ENCODE assay signal across 9 mouse cellular contexts in genomic region chr5:8356885-8357651, GRCm38 (mm10). TPM values are rescaled to one million over a fixed set of nuclear protein-coding genes. Genes with fewer than 3 reads are reported as not detected.
A peak's percentile ranks its signal among the peaks of the same experiment; 100 is the strongest.
DNase-seq lines count a peak whose midpoint lies in the region; ATAC-seq and TF ChIP-seq lines count a peak whose summit lies in the region.
"Had no signal": no experiment of that assay in that cellular context is flagged by ENCODE, and none has a peak within 500 bp of the region (broad histone marks: within the 10 kb centered on the region; RNA-seq: fewer than 3 reads in every experiment).

No protein-coding gene starts in this region.

- no peak for TF ChIP-seq CTCF in kidney, postnatal 0 days (IDR thresholded peaks at IDR 0.05; ENCODE audit: low read depth)
- no peak for TF ChIP-seq CTCF in stomach, postnatal 0 days (IDR thresholded peaks at IDR 0.05; ENCODE audit: low read depth)

- no peak for DNase-seq in hindbrain, embryonic 14.5 days (ENCODE audit: low spot score)
- no peak for DNase-seq in hindbrain, embryonic 10.5 days (ENCODE audit: low spot score)
- DNase-seq in heart, adult 18-20 months, result peak; percentile 37 to 63
- peak; percentile 31 for DNase-seq in kidney, postnatal 0 days (ENCODE audit: low spot score)
- peak; percentile 9 for DNase-seq in mesoderm, embryonic 11.5 days (ENCODE audit: low read depth, low spot score)
- DNase-seq in layer of hippocampus, adult 18-20 months (ENCODE audit: low spot score in 2 of 2), result no peak
- DNase-seq in spleen, postnatal 4 days (ENCODE audit: low spot score in 2 of 2), result no peak
- no peak for DNase-seq in stomach, postnatal 0 days (ENCODE audit: low spot score)

- no peak; the same call in 1 of the 2 replicates for ATAC-seq in hindbrain, embryonic 14.5 days (ENCODE audit: low FRiP score)
- ATAC-seq in kidney, postnatal 0 days (replicated peaks; ENCODE audit: low FRiP score, low read depth), result 0 out of 2 replicates have a peak, but pooled peaks have one; percentile 61
- no peak for ATAC-seq in stomach, postnatal 0 days (ENCODE audit: low FRiP score, low TSS enrichment)

- no peak for TF ChIP-seq EP300 in stomach, postnatal 0 days (optimal IDR thresholded peaks at IDR 0.05)

- 0 out of 2 replicates have a peak, but pooled peaks cover 3% of the 10 kb centered on the region for H3K9me3 ChIP-seq in hindbrain, embryonic 14.5 days (ENCODE audit: control insufficient read depth, low read length)
- H3K9me3 ChIP-seq in hindbrain, embryonic 10.5 days, result no peaks in the 10 kb centered on the region
- H3K9me3 ChIP-seq in kidney, postnatal 0 days (replicated peaks; ENCODE audit: low read length), result no peaks in the 10 kb centered on the region
- no peaks in the 10 kb centered on the region for H3K9me3 ChIP-seq in stomach, postnatal 0 days (ENCODE audit: control insufficient read depth, low read length)
- H3K9me3 ChIP-seq: embryonic facial prominence, embryonic 15.5 days had no signal

- no peaks in the 10 kb centered on the region for H3K27me3 ChIP-seq in hindbrain, embryonic 14.5 days (ENCODE audit: control insufficient read depth, insufficient read depth, low read length)
- H3K27me3 ChIP-seq in hindbrain, embryonic 10.5 days (ENCODE audit: insufficient read depth, poor library complexity, severe bottlenecking), result no peaks in the 10 kb centered on the region
- H3K27me3 ChIP-seq in kidney, postnatal 0 days (ENCODE audit: insufficient read depth, low read length), result no peaks in the 10 kb centered on the region
- H3K27me3 ChIP-seq in stomach, postnatal 0 days (ENCODE audit: control insufficient read depth, insufficient read depth, low read length), result no peaks in the 10 kb centered on the region
- H3K27me3 ChIP-seq: embryonic facial prominence, embryonic 15.5 days had no signal

- no peak overlapping the region for H3K9ac ChIP-seq in hindbrain, embryonic 14.5 days
- H3K9ac ChIP-seq in kidney, postnatal 0 days (ENCODE audit: low read depth, low read length), result no peak overlapping the region
- no peak overlapping the region for H3K9ac ChIP-seq in stomach, postnatal 0 days (ENCODE audit: low read length)
- H3K9ac ChIP-seq: embryonic facial prominence, embryonic 15.5 days had no signal

- 0 out of 2 replicates have a peak overlapping the region, but pooled peaks have one; percentile 5 for H3K27ac ChIP-seq in hindbrain, embryonic 14.5 days
- no peak overlapping the region for H3K27ac ChIP-seq in hindbrain, embryonic 10.5 days
- no peak overlapping the region for H3K27ac ChIP-seq in kidney, postnatal 0 days
- no peak overlapping the region for H3K27ac ChIP-seq in stomach, postnatal 0 days (replicated peaks)
- H3K27ac ChIP-seq: embryonic facial prominence, embryonic 15.5 days had no signal

- H3K4me3 ChIP-seq in hindbrain, embryonic 14.5 days (replicated peaks; ENCODE audit: low read length), result no peak overlapping the region
- H3K4me3 ChIP-seq in hindbrain, embryonic 10.5 days, result no peak overlapping the region
- no peak overlapping the region for H3K4me3 ChIP-seq in kidney, postnatal 0 days (replicated peaks; ENCODE audit: low read depth, low read length)
- no peak overlapping the region for H3K4me3 ChIP-seq in stomach, postnatal 0 days (ENCODE audit: low read depth, low read length)
- H3K4me3 ChIP-seq: embryonic facial prominence, embryonic 15.5 days had no signal

- H3K4me1 ChIP-seq in hindbrain, embryonic 14.5 days (replicated peaks; ENCODE audit: control insufficient read depth, insufficient read depth, low read length), result peaks cover 12% of the 10 kb centered on the region
- H3K4me1 ChIP-seq in hindbrain, embryonic 10.5 days (replicated peaks), result peaks cover 6% of the 10 kb centered on the region; the same call in 1 of the 2 replicates
- 0 out of 2 replicates have a peak, but pooled peaks cover 4% of the 10 kb centered on the region for H3K4me1 ChIP-seq in kidney, postnatal 0 days (replicated peaks; ENCODE audit: insufficient read depth, low read length)
- H3K4me1 ChIP-seq in stomach, postnatal 0 days (replicated peaks; ENCODE audit: control insufficient read depth, insufficient read depth), result no peaks in the 10 kb centered on the region

- H3K4me2 ChIP-seq in hindbrain, embryonic 14.5 days (replicated peaks), result no peak overlapping the region
- H3K4me2 ChIP-seq in kidney, postnatal 0 days (ENCODE audit: low read length), result peak overlapping the region; percentile 9; the same call in 1 of the 2 replicates
- no peak overlapping the region for H3K4me2 ChIP-seq in stomach, postnatal 0 days (replicated peaks; ENCODE audit: low read depth)
- H3K4me2 ChIP-seq: embryonic facial prominence, embryonic 15.5 days had no signal

- H3K36me3 ChIP-seq in hindbrain, embryonic 14.5 days (replicated peaks; ENCODE audit: control insufficient read depth, insufficient read depth), result peaks cover 12% of the 10 kb centered on the region; the same call in 1 of the 2 replicates
- no peaks in the 10 kb centered on the region for H3K36me3 ChIP-seq in hindbrain, embryonic 10.5 days
- H3K36me3 ChIP-seq in kidney, postnatal 0 days (ENCODE audit: insufficient read depth, low read length), result no peaks in the 10 kb centered on the region
- no peaks in the 10 kb centered on the region for H3K36me3 ChIP-seq in stomach, postnatal 0 days (ENCODE audit: control insufficient read depth, insufficient read depth, low read length)
- H3K36me3 ChIP-seq: embryonic facial prominence, embryonic 15.5 days had no signal

- 56% methylated on average over 13 of the region's 13 CpGs for WGBS in hindbrain, embryonic 14.5 days
- WGBS in hindbrain, embryonic 10.5 days, result 64% methylated on average over 13 of the region's 13 CpGs
- 13% methylated on average over 13 of the region's 13 CpGs for WGBS in kidney, postnatal 0 days
- 31% methylated on average over 13 of the region's 13 CpGs for WGBS in stomach, postnatal 0 days

RNA-seq across cellular contexts. Expression of gene Adam22, which starts 10.9 kb away (rescaled TPM):
- polyA plus RNA-seq in hindbrain, embryonic 14.5 days (2014; fragmentation: Nextera tagmentation; extraction: Ambion mirVana), result 55.6 and 56.0 TPM in 2 replicates
- 6.9 and 10.6 TPM in 2 replicates for polyA plus RNA-seq in hindbrain, embryonic 10.5 days (2016; fragmentation: Nextera tagmentation; extraction: Ambion mirVana)
- 1 to 10 TPM; 5.1 to 5.7 TPM for total RNA-seq in heart, adult 18-20 months (2021)
- polyA plus RNA-seq in kidney, postnatal 0 days (2015; fragmentation: Nextera tagmentation; extraction: Ambion mirVana), result 7.4 and 7.7 TPM in 2 replicates
- 100 to 1,000 TPM; 156 to 160 TPM for total RNA-seq in layer of hippocampus, adult 18-20 months (2021)
- 2.5 and 2.6 TPM in 2 replicates for polyA plus RNA-seq in stomach, postnatal 0 days (2015; fragmentation: Nextera tagmentation; extraction: Ambion mirVana)

Comparison
In these comparisons a context has a peak if more than half of its experiments do, and no peak if none do; other contexts are left out.
1. DNase-seq: peak in heart, adult 18-20 months (2 of 2), kidney, postnatal 0 days (single experiment) and mesoderm, embryonic 11.5 days (single experiment); none in hindbrain, embryonic 14.5 days (single experiment), hindbrain, embryonic 10.5 days (single experiment), layer of hippocampus, adult 18-20 months (0 of 2), spleen, postnatal 4 days (0 of 2) and stomach, postnatal 0 days (single experiment).